9 mouse cellular contexts compared by ENCODE assay signal in the genomic region with DNA sequence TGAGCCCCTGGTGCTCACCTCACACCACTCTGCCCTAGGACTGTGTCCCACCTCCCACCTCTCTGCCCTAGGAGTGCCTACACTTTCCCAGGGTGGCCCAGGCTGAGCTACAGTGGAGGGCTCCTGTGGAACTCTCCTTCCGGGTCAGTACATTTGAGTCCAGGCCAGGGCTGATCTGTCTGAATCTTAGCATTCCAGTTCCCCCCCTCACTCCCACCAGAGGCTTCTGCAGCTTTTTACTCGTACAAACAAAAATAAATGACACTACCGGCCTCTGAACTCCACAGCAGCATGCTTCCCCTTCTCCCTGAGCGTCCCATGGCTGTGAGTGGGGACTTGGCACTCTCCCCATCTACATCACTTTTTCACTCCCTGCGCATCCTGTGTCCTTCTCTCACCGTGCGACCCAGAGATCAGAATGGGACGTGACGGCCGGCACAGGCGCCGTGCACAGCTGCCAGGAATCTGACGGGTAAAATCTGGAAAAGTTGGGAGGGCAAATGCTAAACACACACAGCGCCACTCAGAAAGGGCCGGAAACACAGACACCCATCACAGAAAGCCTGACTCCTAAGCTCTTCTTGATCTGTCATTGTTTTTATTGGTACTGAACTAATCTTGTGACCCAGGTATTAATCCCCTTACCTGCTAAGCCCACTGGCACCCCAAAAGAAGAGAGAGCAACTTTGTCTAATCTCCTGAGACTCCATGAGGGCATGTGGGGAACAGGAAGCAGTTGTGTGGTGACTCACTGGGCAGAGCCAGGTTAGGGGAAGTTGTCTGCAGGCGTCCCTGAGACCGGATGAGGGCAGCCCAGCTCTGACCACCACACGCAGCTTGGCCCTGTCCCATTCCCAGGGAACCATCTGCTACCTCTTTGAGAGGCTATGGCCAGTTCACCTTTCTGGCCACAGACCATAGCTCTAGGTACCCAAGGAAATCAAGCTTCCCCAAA. TPM values are rescaled to one million over a fixed set of nuclear protein-coding genes. Genes with fewer than 3 reads are reported as not detected.
DNase-seq lines count a peak whose midpoint lies in the region; ATAC-seq and TF ChIP-seq lines count a peak whose summit lies in the region.
"Had no signal": no experiment of that assay in that cellular context is flagged by ENCODE, and none has a peak within 500 bp of the region (broad histone marks: within the 10 kb centered on the region; RNA-seq: fewer than 3 reads in every experiment).

No protein-coding gene starts in this region.

- WGBS in heart, embryonic 13.5 days: 54% methylated on average over 18 of the region's 18 CpGs
- WGBS in liver, embryonic 12.5 days (ENCODE audit: insufficient replicate concordance): 55% methylated on average over 18 of the region's 18 CpGs

- peaks cover 46% of the 10 kb centered on the region for H3K4me1 ChIP-seq in heart, embryonic 13.5 days
- peaks cover 53% of the 10 kb centered on the region for H3K4me1 ChIP-seq in liver, embryonic 12.5 days
- H3K4me1 ChIP-seq in testis, adult 2 months (ENCODE audit: control insufficient read depth, insufficient read depth, low read length): no peaks in the 10 kb centered on the region; the same call in 1 of the 2 replicates

- intact Hi-C loops in gastrocnemius, postnatal 14 days (cut with DNase I; ENCODE audit: low total_unique reads): no loop called here

- peaks cover 31% of the 10 kb centered on the region for H3K36me3 ChIP-seq in heart, embryonic 13.5 days
- H3K36me3 ChIP-seq in liver, embryonic 12.5 days: peaks cover 16% of the 10 kb centered on the region
- H3K36me3 ChIP-seq in testis, adult 2 months (ENCODE audit: control insufficient read depth, insufficient read depth, low read length): no peaks in the 10 kb centered on the region; the same call in 1 of the 2 replicates

- TF ChIP-seq CTCF in brain, embryonic 14.5 days (IDR thresholded peaks at IDR 0.05; ENCODE audit: borderline replicate concordance, extremely low read depth, insufficient read depth, insufficient read length): no peak
- TF ChIP-seq CTCF in testis, adult 2 months (IDR thresholded peaks at IDR 0.05; ENCODE audit: control insufficient read depth, insufficient read depth, insufficient replicate concordance, low read depth, low read length): no peak

- H3K9me3 ChIP-seq in heart, embryonic 13.5 days: no peaks in the 10 kb centered on the region
- H3K9me3 ChIP-seq in liver, embryonic 12.5 days (replicated peaks): no peaks in the 10 kb centered on the region
- H3K9me3 ChIP-seq: G1E had no signal

- ATAC-seq in heart, embryonic 13.5 days (ENCODE audit: extremely low read depth, insufficient number of reproducible peaks, low FRiP score, low TSS enrichment): no peak; the same call in 1 of the 2 replicates
- no peak for ATAC-seq in liver, embryonic 12.5 days

- H3K27ac ChIP-seq in heart, embryonic 13.5 days (replicated peaks): peak overlapping the region; percentile 80
- H3K27ac ChIP-seq in liver, embryonic 12.5 days: peak overlapping the region; percentile 72
- H3K27ac ChIP-seq in testis, adult 2 months (ENCODE audit: control insufficient read depth, insufficient read depth, low read depth, low read length): peak overlapping the region; percentile 55

- no peak overlapping the region for H3K4me3 ChIP-seq in heart, embryonic 13.5 days
- no peak overlapping the region for H3K4me3 ChIP-seq in liver, embryonic 12.5 days
- H3K4me3 ChIP-seq in testis, adult 2 months (ENCODE audit: control insufficient read depth, low read depth, low read length): no peak overlapping the region

- TF ChIP-seq POLR2A in brain, embryonic 14.5 days (IDR thresholded peaks at IDR 0.05; ENCODE audit: borderline replicate concordance, extremely low read depth, insufficient read depth, insufficient read length, poor library complexity, severe bottlenecking): no peak
- TF ChIP-seq POLR2A in testis, adult 2 months (IDR thresholded peaks at IDR 0.05; ENCODE audit: control insufficient read depth, low read depth, low read length): no peak

- 0 out of 2 replicates have a peak overlapping the region, but pooled peaks have one; percentile 16 for H3K9ac ChIP-seq in heart, embryonic 13.5 days
- no peak overlapping the region for H3K9ac ChIP-seq in liver, embryonic 12.5 days

- peak; percentile 14 for DNase-seq in gastrocnemius, postnatal 10 days
- no peak for DNase-seq in gastrocnemius, postnatal 14 days
- DNase-seq in brain, embryonic 14.5 days (ENCODE audit: low read depth): peak; percentile 26
- DNase-seq in retina, postnatal 1 day: no peak
- no peak for DNase-seq in adipocyte (ENCODE audit: low spot score)

- H3K4me2 ChIP-seq in heart, embryonic 13.5 days: no peak overlapping the region
- H3K4me2 ChIP-seq in liver, embryonic 12.5 days: no peak overlapping the region

- H3K27me3 ChIP-seq in heart, embryonic 13.5 days (replicated peaks): no peaks in the 10 kb centered on the region
- H3K27me3 ChIP-seq in liver, embryonic 12.5 days (replicated peaks): no peaks in the 10 kb centered on the region
- no peaks in the 10 kb centered on the region for H3K27me3 ChIP-seq in testis, adult 2 months (ENCODE audit: control insufficient read depth, insufficient read depth, low read length)

RNA-seq across cellular contexts. Expression of a gene that starts 16.4 kb away (rescaled TPM):
- 10 to 100 TPM; 21.1 to 27.1 TPM for total RNA-seq in gastrocnemius, postnatal 10 days (2021)
- total RNA-seq in gastrocnemius, postnatal 14 days (2021): 10 to 100 TPM; 12.3 to 18.9 TPM
- 8.3 and 11.7 TPM in 2 replicates for polyA plus RNA-seq in brain, embryonic 14.5 days (2012; rRNA removed)
- 9.4 and 9.5 TPM in 2 replicates for polyA plus RNA-seq in heart, embryonic 13.5 days (2015; fragmentation: Nextera tagmentation; extraction: Ambion mirVana)
- polyA plus RNA-seq in liver, embryonic 12.5 days (2016; fragmentation: Nextera tagmentation; extraction: Ambion mirVana): 4.6 and 5.8 TPM in 2 replicates
- 1.3 and 1.7 TPM in 2 replicates for polyA plus RNA-seq in testis, adult 2 months (2012; rRNA removed)

RNA-seq across cellular contexts. Expression of a gene that starts 25.8 kb away (rescaled TPM):
- total RNA-seq in gastrocnemius, postnatal 10 days (2021): 1 to 10 TPM; 4.7 to 5.1 TPM
- total RNA-seq in gastrocnemius, postnatal 14 days (2021): 1 to 10 TPM; 3.6 to 4.1 TPM
- 20.0 and 23.8 TPM in 2 replicates for polyA plus RNA-seq in brain, embryonic 14.5 days (2012; rRNA removed)
- polyA plus RNA-seq in heart, embryonic 13.5 days (2015; fragmentation: Nextera tagmentation; extraction: Ambion mirVana): 15.2 and 16.4 TPM in 2 replicates
- polyA plus RNA-seq in liver, embryonic 12.5 days (2016; fragmentation: Nextera tagmentation; extraction: Ambion mirVana): 17.6 and 17.9 TPM in 2 replicates
- 9.1 and 10.2 TPM in 2 replicates for polyA plus RNA-seq in testis, adult 2 months (2012; rRNA removed)

RNA-seq across cellular contexts. Expression of a gene that starts 38.2 kb away (rescaled TPM):
- 1 to 10 TPM; 8.3 to 8.4 TPM for total RNA-seq in gastrocnemius, postnatal 10 days (2021)
- 1 to 10 TPM; 6.6 to 6.9 TPM for total RNA-seq in gastrocnemius, postnatal 14 days (2021)
- polyA plus RNA-seq in brain, embryonic 14.5 days (2012; rRNA removed): 19.3 and 23.9 TPM in 2 replicates
- polyA plus RNA-seq in heart, embryonic 13.5 days (2015; fragmentation: Nextera tagmentation; extraction: Ambion mirVana): 19.3 and 21.3 TPM in 2 replicates
- polyA plus RNA-seq in liver, embryonic 12.5 days (2016; fragmentation: Nextera tagmentation; extraction: Ambion mirVana): 19.7 and 20.5 TPM in 2 replicates
- polyA plus RNA-seq in testis, adult 2 months (2012; rRNA removed): 12.8 and 16.6 TPM in 2 replicates

RNA-seq across cellular contexts. Expression of a gene that starts 40.7 kb away (rescaled TPM):
- total RNA-seq in gastrocnemius, postnatal 10 days (2021): 1 to 10 TPM; 3.2 to 3.8 TPM
- 1 to 10 TPM; 2.1 to 3.0 TPM for total RNA-seq in gastrocnemius, postnatal 14 days (2021)
- polyA plus RNA-seq in brain, embryonic 14.5 days (2012; rRNA removed): 6.6 and 12.1 TPM in 2 replicates
- 10.2 and 12.4 TPM in 2 replicates for polyA plus RNA-seq in heart, embryonic 13.5 days (2015; fragmentation: Nextera tagmentation; extraction: Ambion mirVana)
- polyA plus RNA-seq in liver, embryonic 12.5 days (2016; fragmentation: Nextera tagmentation; extraction: Ambion mirVana): 1.2 and 1.3 TPM in 2 replicates
- polyA plus RNA-seq in testis, adult 2 months (2012; rRNA removed): 3.1 and 3.3 TPM in 2 replicates
- total RNA-seq: G1E had no signal
- polyA plus RNA-seq: G1E had no signal

Comparison
In these comparisons a context has a peak if more than half of its experiments do, and no peak if none do; other contexts are left out.
1. DNase-seq: peak in gastrocnemius, postnatal 10 days (single experiment) and brain, embryonic 14.5 days (single experiment); none in gastrocnemius, postnatal 14 days (single experiment), retina, postnatal 1 day (single experiment) and adipocyte (single experiment).
2. Peak in every context shown above with its lines, with median percentiles within 50 percentile points of each other: H3K27ac ChIP-seq.